Mouse (Mus musculus) embryo, embryonic 10 days (tissue): ENCODE measurements around the gene Rad51c.

Experiments used
- DNase-seq: peaks from one replicate; pipeline ENCODE4 v3.0.0-alpha.2; 2015; ENCODE audit warnings: low spot score

The Rad51c gene

DNA sequence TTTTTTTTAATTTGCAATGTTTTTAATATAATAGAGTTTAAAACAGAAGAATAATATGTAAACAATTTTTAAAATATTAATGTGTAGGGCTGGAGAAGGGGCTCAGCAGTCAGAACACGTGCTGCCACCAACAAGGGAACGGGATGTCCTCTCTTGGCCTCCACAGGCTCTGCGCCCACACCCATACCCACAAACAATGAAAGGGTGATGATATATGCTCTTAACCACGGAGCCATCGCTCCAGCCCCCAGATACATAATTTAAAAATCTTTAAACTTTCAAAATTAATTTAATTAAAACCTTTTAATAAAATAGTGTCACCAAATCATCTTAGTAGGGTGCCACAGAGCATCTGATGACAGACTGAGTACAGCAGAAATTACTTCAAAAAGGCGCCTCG, 37.7 kb downstream of the Rad51c start:
- DNase-seq = no peak

DNA sequence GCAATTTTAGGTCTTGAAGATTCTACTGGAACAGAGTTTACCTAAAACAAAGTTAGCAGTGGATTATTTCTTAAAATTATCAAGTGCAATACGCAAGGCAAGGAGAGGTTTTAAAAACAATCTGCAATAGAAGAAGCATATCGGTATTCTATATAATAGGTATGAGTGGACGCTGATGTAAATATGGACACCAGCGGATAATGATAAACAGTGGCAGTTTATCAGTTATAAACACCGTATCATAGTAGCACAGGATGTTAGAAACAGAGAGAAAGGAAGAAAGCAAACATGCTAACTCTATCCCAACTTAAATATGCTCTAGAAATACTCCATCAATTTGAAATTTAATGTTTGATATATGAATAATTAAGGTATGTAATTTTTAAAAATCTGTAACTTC, 39.6 kb downstream of the Rad51c start:
- no peak for DNase-seq

- DNase-seq = no peak
These were observed 45.5 kb downstream of the Rad51c start for GRCm38 (mm10) chr11:87359262-87359612.

DNA sequence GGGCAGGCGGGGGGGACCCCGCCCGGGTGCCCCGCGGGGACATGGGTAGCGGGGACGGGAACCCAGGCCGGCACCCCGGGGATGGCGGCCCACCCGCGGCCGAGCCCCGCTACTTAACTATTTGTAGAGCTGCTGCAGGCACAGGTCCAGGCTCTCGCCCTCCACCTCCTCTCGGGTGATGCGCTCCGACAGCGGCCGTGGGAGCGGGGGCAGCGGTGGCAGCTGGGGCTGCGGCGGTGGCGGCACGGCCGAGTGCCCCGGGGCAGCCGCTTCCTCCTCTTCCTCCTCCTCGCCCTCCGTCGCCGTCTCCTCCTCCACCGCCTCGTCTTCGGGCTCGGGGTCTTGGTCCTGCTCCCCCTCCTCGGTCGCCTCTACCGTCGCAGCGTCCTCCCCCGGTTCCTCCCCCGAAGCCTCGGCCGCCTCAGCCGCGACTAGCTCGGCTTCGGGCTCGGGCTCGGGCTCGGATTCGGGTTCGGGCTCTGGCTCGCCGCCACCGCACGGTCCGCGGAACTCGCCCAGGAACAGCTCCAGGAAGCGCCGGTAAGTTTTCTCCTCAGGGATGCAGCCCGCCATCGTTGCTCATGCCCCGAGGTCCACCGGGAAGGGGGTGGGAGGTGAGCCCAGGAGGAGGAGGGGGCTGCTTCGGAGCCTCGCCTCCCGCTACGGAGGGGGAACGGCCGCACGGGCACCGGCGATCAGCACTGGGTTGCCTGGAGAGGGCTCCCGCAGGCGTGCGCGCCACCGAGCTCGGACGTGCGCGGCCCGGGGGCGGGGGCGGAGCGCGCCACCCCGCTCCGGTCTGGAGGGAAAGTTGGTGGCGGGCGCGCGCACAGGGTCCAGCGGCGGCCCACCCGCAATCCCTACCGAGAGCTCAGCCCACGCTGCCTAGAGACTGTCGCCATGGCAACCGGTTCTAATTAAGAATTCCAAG, 46.2 kb downstream of the Rad51c start, which contains the start of gene Ppm1e:
TSS of gene Ppm1e (minus strand) at position 693 of the 931 bp plus-strand sequence.
- DNase-seq = peak; percentile 91

- DNase-seq = peak; percentile 34
These were observed 47.1 kb downstream of the Rad51c start for GRCm38 (mm10) chr11:87357317-87358300.

DNA sequence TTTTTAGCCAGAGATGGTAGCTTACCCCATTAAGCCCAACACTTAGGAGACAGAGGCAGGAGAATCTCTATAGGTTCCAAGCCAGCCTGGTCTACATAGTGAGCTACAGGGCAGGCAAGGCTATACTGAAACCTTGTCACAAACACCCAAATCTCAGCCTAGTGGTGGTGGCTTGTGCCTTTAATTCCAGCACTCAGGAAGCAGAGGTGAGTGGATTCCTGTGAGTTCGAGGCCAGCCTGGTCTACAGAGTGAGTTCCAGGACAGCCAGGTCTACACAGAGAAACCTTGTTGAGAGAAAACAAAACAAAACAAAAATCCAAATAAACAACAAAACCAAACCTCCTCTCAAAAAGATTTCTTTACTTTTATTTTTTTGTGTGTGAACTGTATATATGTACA, 49.9 kb downstream of the Rad51c start:
- no peak for DNase-seq

DNA sequence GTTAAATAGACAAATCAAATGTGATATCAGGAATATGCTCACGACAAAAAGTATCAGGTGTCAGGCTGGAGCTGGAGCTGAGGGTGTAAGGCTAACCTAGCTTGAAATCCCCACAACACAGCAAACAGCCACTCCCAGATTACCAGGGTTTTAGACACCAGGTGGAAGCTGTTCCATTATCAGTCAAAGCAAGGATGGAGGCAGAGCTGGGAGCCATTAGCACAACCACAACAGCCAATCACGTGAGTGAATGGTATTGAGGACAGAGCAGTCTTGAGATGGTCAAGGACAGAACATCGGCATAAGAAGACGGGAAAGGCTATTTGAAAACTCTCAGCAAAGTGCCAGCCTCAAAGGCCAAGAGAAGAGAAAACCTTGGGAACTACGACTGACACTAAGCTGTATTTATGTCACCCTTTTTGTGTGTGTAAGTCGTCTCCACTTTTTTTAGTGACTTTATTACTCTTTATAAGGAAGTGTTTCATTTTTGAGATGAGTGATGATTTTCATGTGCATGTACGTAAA, 51.0 kb downstream of the Rad51c start:
- no peak for DNase-seq
